In the genomic region with DNA sequence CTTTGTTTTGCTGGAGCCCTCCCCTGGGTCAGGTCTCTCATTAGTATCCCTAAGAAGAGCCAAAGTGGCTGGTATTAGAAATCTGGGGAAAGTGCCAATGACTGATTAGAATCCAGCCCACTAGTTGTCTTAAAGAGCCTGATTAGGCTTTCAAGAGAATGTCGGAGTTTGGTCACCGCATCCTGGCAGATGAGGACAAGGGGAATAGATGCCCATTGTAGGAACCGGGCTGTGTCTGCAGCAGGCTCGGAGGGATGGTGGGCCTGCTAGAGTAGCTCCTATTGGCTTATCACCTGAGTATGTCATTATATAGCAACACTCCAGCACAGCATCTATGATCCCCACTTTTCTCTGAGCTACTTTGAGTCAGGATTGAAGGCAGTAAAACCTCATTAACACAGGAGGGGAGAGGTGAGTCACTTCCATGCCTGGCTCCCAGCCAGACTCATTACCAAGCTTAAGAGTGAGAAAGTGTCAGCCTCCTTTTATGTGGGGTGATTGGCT, we compare ENCODE assay signal across 12 mouse cellular contexts. TPM values are rescaled to one million over a fixed set of nuclear protein-coding genes. Genes with fewer than 3 reads are reported as not detected.
DNase-seq lines count a peak whose midpoint lies in the region; ATAC-seq lines count a peak whose summit lies in the region.
"Had no signal": no experiment of that assay in that cellular context is flagged by ENCODE, and none has a peak within 500 bp of the region (broad histone marks: within the 10 kb centered on the region; RNA-seq: fewer than 3 reads in every experiment).

No protein-coding gene starts in this region.

- no peak overlapping the region for H3K4me3 ChIP-seq in embryonic facial prominence, embryonic 14.5 days (ENCODE audit: low read depth, low read length)
- no peak overlapping the region for H3K4me3 ChIP-seq in embryonic facial prominence, embryonic 10.5 days
- H3K4me3 ChIP-seq in midbrain, embryonic 14.5 days (replicated peaks; ENCODE audit: low read depth, low read length) = no peak overlapping the region
- no peak overlapping the region for H3K4me3 ChIP-seq in midbrain, embryonic 11.5 days (ENCODE audit: low read depth, low read length)
- H3K4me3 ChIP-seq in liver, embryonic 11.5 days (ENCODE audit: low read depth, low read length) = no peak overlapping the region

- H3K36me3 ChIP-seq in embryonic facial prominence, embryonic 14.5 days (ENCODE audit: control insufficient read depth, insufficient read depth, low read length) = no peaks in the 10 kb centered on the region
- no peaks in the 10 kb centered on the region for H3K36me3 ChIP-seq in embryonic facial prominence, embryonic 10.5 days (replicated peaks)
- H3K36me3 ChIP-seq in midbrain, embryonic 14.5 days (ENCODE audit: control insufficient read depth, insufficient read depth, low read length) = no peaks in the 10 kb centered on the region
- H3K36me3 ChIP-seq in midbrain, embryonic 11.5 days (ENCODE audit: control insufficient read depth, insufficient read depth, low read length) = no peaks in the 10 kb centered on the region
- no peaks in the 10 kb centered on the region for H3K36me3 ChIP-seq in liver, embryonic 11.5 days (ENCODE audit: control insufficient read depth, insufficient read depth, low read length)

- H3K4me2 ChIP-seq in embryonic facial prominence, embryonic 14.5 days (ENCODE audit: low read depth, low read length) = no peak overlapping the region
- H3K4me2 ChIP-seq in midbrain, embryonic 14.5 days (ENCODE audit: low read length) = no peak overlapping the region
- H3K4me2 ChIP-seq in midbrain, embryonic 11.5 days = no peak overlapping the region
- H3K4me2 ChIP-seq in liver, embryonic 11.5 days = no peak overlapping the region

- H3K4me1 ChIP-seq in embryonic facial prominence, embryonic 14.5 days (ENCODE audit: control insufficient read depth, insufficient read depth, low read length) = no peaks in the 10 kb centered on the region
- no peaks in the 10 kb centered on the region for H3K4me1 ChIP-seq in embryonic facial prominence, embryonic 10.5 days
- no peaks in the 10 kb centered on the region for H3K4me1 ChIP-seq in midbrain, embryonic 14.5 days (ENCODE audit: control insufficient read depth, insufficient read depth, low read length)
- H3K4me1 ChIP-seq in midbrain, embryonic 11.5 days (ENCODE audit: control insufficient read depth, insufficient read depth, low read length) = no peaks in the 10 kb centered on the region
- peaks cover 3% of the 10 kb centered on the region; the same call in 1 of the 2 replicates for H3K4me1 ChIP-seq in liver, embryonic 11.5 days (replicated peaks; ENCODE audit: control insufficient read depth, insufficient read depth, low read length)

- H3K27me3 ChIP-seq in embryonic facial prominence, embryonic 14.5 days (replicated peaks; ENCODE audit: control insufficient read depth, insufficient read depth, low read length) = no peaks in the 10 kb centered on the region
- no peaks in the 10 kb centered on the region for H3K27me3 ChIP-seq in embryonic facial prominence, embryonic 10.5 days (replicated peaks; ENCODE audit: low read depth, poor library complexity, severe bottlenecking)
- no peaks in the 10 kb centered on the region for H3K27me3 ChIP-seq in midbrain, embryonic 14.5 days (ENCODE audit: control insufficient read depth, insufficient read depth, low read length)
- no peaks in the 10 kb centered on the region for H3K27me3 ChIP-seq in midbrain, embryonic 11.5 days (ENCODE audit: control insufficient read depth, insufficient read depth, low read length)
- H3K27me3 ChIP-seq in liver, embryonic 11.5 days (replicated peaks; ENCODE audit: control insufficient read depth, insufficient read depth, low read length) = no peaks in the 10 kb centered on the region

- 82% methylated on average over 4 of the region's 4 CpGs for WGBS in embryonic facial prominence, embryonic 14.5 days
- WGBS in embryonic facial prominence, embryonic 10.5 days = 82% methylated on average over 4 of the region's 4 CpGs
- WGBS in midbrain, embryonic 14.5 days = 76% methylated on average over 4 of the region's 4 CpGs
- WGBS in midbrain, embryonic 11.5 days = 83% methylated on average over 4 of the region's 4 CpGs
- 79% methylated on average over 4 of the region's 4 CpGs for WGBS in liver, embryonic 11.5 days

- peak; percentile 26; the same call in 1 of the 2 replicates for ATAC-seq in embryonic facial prominence, embryonic 14.5 days (ENCODE audit: low read depth)
- ATAC-seq in midbrain, embryonic 14.5 days (ENCODE audit: low FRiP score, low TSS enrichment) = no peak
- no peak for ATAC-seq in midbrain, embryonic 11.5 days (ENCODE audit: low FRiP score)
- no peak for ATAC-seq in liver, embryonic 11.5 days (replicated peaks; ENCODE audit: low FRiP score)

- no peak overlapping the region for H3K9ac ChIP-seq in embryonic facial prominence, embryonic 14.5 days (ENCODE audit: low read depth, low read length)
- H3K9ac ChIP-seq in midbrain, embryonic 14.5 days (replicated peaks; ENCODE audit: low read length) = no peak overlapping the region
- no peak overlapping the region for H3K9ac ChIP-seq in midbrain, embryonic 11.5 days (ENCODE audit: low read length)
- no peak overlapping the region for H3K9ac ChIP-seq in liver, embryonic 11.5 days (ENCODE audit: low read depth, low read length)

- no peaks in the 10 kb centered on the region for H3K9me3 ChIP-seq in embryonic facial prominence, embryonic 14.5 days (ENCODE audit: control insufficient read depth, low read length)
- no peaks in the 10 kb centered on the region for H3K9me3 ChIP-seq in embryonic facial prominence, embryonic 10.5 days
- H3K9me3 ChIP-seq in midbrain, embryonic 14.5 days (ENCODE audit: control insufficient read depth, low read length) = no peaks in the 10 kb centered on the region
- H3K9me3 ChIP-seq in midbrain, embryonic 11.5 days (ENCODE audit: control insufficient read depth, low read length) = no peaks in the 10 kb centered on the region
- H3K9me3 ChIP-seq in liver, embryonic 11.5 days (ENCODE audit: control insufficient read depth, low read length) = no peaks in the 10 kb centered on the region

- DNase-seq in embryonic facial prominence, embryonic 14.5 days (ENCODE audit: low spot score) = no peak
- DNase-seq in embryonic facial prominence, embryonic 10.5 days (ENCODE audit: low spot score) = no peak
- peak; percentile 26 for DNase-seq in midbrain, embryonic 14.5 days
- DNase-seq in midbrain, embryonic 11.5 days (ENCODE audit: low spot score, missing footprints) = no peak
- peak; percentile 31 for DNase-seq in hindlimb bud, embryonic 11.5 days (ENCODE audit: extremely low spot score, low read depth, low spot score)
- DNase-seq in retina, postnatal 7 days (ENCODE audit: low read depth, low spot score) = peak; percentile 14
- DNase-seq in liver, embryonic 11.5 days (ENCODE audit: low spot score) = no peak
- no peak for DNase-seq in lung, adult 18-20 months
- DNase-seq: embryo, embryonic 11 days; gastrocnemius, postnatal 10 days had no signal

- H3K27ac ChIP-seq in embryonic facial prominence, embryonic 14.5 days (replicated peaks; ENCODE audit: low read depth, low read length) = no peak overlapping the region
- H3K27ac ChIP-seq in embryonic facial prominence, embryonic 10.5 days (replicated peaks) = no peak overlapping the region
- no peak overlapping the region for H3K27ac ChIP-seq in midbrain, embryonic 14.5 days (replicated peaks; ENCODE audit: low read depth, low read length)
- no peak overlapping the region for H3K27ac ChIP-seq in midbrain, embryonic 11.5 days (ENCODE audit: low read depth, low read length)
- no peak overlapping the region for H3K27ac ChIP-seq in liver, embryonic 11.5 days (ENCODE audit: low read depth, low read length)

RNA-seq across cellular contexts. Expression of gene 4930432M17Rik, which starts 15.9 kb away (rescaled TPM):
- polyA plus RNA-seq in embryonic facial prominence, embryonic 14.5 days (2014; fragmentation: Nextera tagmentation; extraction: Ambion mirVana) = not detected in 2 replicates
- not detected in 2 replicates for polyA plus RNA-seq in embryonic facial prominence, embryonic 10.5 days (2016; fragmentation: Nextera tagmentation; extraction: Ambion mirVana)
- not detected in 2 replicates for polyA plus RNA-seq in midbrain, embryonic 14.5 days (2014; fragmentation: Nextera tagmentation; extraction: Ambion mirVana)
- polyA plus RNA-seq in midbrain, embryonic 11.5 days (2014; fragmentation: Nextera tagmentation; extraction: Ambion mirVana) = not detected in 2 replicates
- polyA plus RNA-seq in liver, embryonic 11.5 days (2014; fragmentation: Nextera tagmentation; extraction: Ambion mirVana) = not detected in 2 replicates
- polyA plus RNA-seq: liver, adult 2 months; small intestine, adult 2 months had no signal

RNA-seq across cellular contexts. Expression of gene F3, which starts 36.9 kb away (rescaled TPM):
- 22.3 and 25.7 TPM in 2 replicates for polyA plus RNA-seq in embryonic facial prominence, embryonic 14.5 days (2014; fragmentation: Nextera tagmentation; extraction: Ambion mirVana)
- polyA plus RNA-seq in embryonic facial prominence, embryonic 10.5 days (2016; fragmentation: Nextera tagmentation; extraction: Ambion mirVana) = 12.1 and 12.8 TPM in 2 replicates
- 6.9 and 7.2 TPM in 2 replicates for polyA plus RNA-seq in midbrain, embryonic 14.5 days (2014; fragmentation: Nextera tagmentation; extraction: Ambion mirVana)
- 4.2 and 4.8 TPM in 2 replicates for polyA plus RNA-seq in midbrain, embryonic 11.5 days (2014; fragmentation: Nextera tagmentation; extraction: Ambion mirVana)
- polyA plus RNA-seq in liver, embryonic 11.5 days (2014; fragmentation: Nextera tagmentation; extraction: Ambion mirVana) = 1.7 and 2.3 TPM in 2 replicates

Comparison
In these comparisons a context has a peak if more than half of its experiments do, and no peak if none do; other contexts are left out.
1. DNase-seq: peak in midbrain, embryonic 14.5 days (single experiment), hindlimb bud, embryonic 11.5 days (single experiment) and retina, postnatal 7 days (single experiment); none in embryonic facial prominence, embryonic 14.5 days (single experiment), embryonic facial prominence, embryonic 10.5 days (single experiment), midbrain, embryonic 11.5 days (single experiment), liver, embryonic 11.5 days (single experiment) and lung, adult 18-20 months (0 of 2).